Mouse (Mus musculus) embryonic facial prominence, embryonic 13.5 days (tissue): ENCODE data around the gene Tssc4. TPM values are rescaled to one million over a fixed set of nuclear protein-coding genes. Genes with fewer than 3 reads are reported as not detected.

Experiments
- ATAC-seq: fragments of 200-750 bp; cut with Nextera tagmentation; 2 replicates; pipeline ENCODE4 v1.8.0; 2017; ENCODE audit warnings: low read depth; ENCODE audit not compliant: insufficient number of reproducible peaks, insufficient read depth, low FRiP score, low TSS enrichment
- H3K27ac ChIP-seq: fragments of 300-500 bp; sonication (generic); 2 replicates; pipeline ENCODE4 v1.5.1; 2015; ENCODE audit warnings: moderate library complexity, mild to moderate bottlenecking, inconsistent platforms
- H3K27me3 ChIP-seq: fragments of 300-500 bp; sonication (generic); 2 replicates; pipeline ENCODE4 v1.6.1; 2015; ENCODE audit warnings: mild to moderate bottlenecking, inconsistent platforms
- H3K36me3 ChIP-seq: fragments of 300-500 bp; sonication (generic); 2 replicates; pipeline ENCODE4 v1.6.1; 2015; ENCODE audit warnings: mild to moderate bottlenecking, inconsistent platforms
- H3K4me1 ChIP-seq: fragments of 300-500 bp; sonication (generic); 2 replicates; pipeline ENCODE4 v1.6.1; 2015; ENCODE audit warnings: inconsistent platforms
- H3K4me2 ChIP-seq: fragments of 300-500 bp; sonication (generic); 2 replicates; pipeline ENCODE4 v1.6.1; 2015; ENCODE audit warnings: moderate library complexity, mild to moderate bottlenecking, inconsistent platforms
- H3K4me3 ChIP-seq: fragments of 300-500 bp; sonication (generic); 2 replicates; pipeline ENCODE4 v1.5.1; 2015; ENCODE audit warnings: mild to moderate bottlenecking, inconsistent platforms
- H3K9ac ChIP-seq: fragments of 300-500 bp; sonication (generic); 2 replicates; pipeline ENCODE4 v1.6.1; 2015; ENCODE audit warnings: mild to moderate bottlenecking, inconsistent platforms
- H3K9me3 ChIP-seq: fragments of 300-500 bp; sonication (generic); 2 replicates; pipeline ENCODE4 v1.6.1; 2016; ENCODE audit warnings: inconsistent platforms
- WGBS: fragments of 180-500 bp; shearing (Covaris S2); methylation state at CpG from one replicate; pipeline ENCODE4 v1.1.7; 2015; ENCODE audit warnings: mixed read lengths; 5-methylcytosine and 5-hydroxymethylcytosine counted together
- polyA plus RNA-seq: library from polyadenylated mRNA; unstranded; fragments of >200 nt; fragmentation: Nextera tagmentation; extraction: Ambion mirVana; gene quantifications from 2 replicates; pipeline ENCODE4 v1.2.1, GENCODE M21; 2015

Gene Tssc4
- 98.8 and 105 TPM in 2 replicates for polyA plus RNA-seq

DNA sequence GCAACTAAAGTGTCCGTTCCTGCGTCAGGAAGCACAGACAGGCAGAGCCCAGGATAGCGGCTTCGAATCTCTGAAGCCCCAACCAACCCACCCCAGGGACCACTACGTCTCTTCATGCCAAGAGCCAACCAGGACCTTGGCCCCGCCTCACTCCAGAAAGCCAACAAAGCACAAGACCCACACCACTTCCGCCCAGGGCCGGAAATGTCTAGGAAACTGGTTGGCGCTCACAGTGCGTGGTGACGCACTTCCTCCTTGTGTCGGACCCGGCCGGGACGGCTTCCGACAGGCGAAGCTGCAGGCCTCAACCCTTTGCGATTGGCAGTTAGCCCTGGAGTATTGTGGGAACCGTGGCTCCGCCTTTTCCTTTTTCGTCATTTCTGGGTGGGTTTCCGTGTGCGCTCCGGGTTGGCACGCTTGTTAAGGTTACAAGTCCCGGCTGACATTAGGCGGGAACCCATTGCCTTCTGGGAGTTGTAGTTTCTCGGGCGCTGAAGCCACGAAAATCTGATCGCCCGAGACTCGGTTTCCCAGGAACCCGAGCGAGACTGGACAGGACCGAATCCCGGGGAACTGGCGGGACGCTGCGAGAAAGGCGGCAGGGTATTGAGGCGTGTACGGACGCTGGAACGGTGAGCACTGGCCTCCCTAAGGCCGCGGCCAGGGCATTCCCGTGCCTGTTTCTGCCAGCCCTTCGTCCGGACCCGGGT, at the start of gene Tssc4:
TSS of gene Tssc4 (plus strand) at position 368 of the 710 bp plus-strand sequence.
- Histone ChIP-seq H3K4me1 (peaks cover 27% of the 10 kb centered on the region), H3K36me3 (peaks cover 45% of the 10 kb centered on the region), H3K27me3 (no peaks in the 10 kb centered on the region), H3K4me3 (peak within 1 kb of the TSS; percentile 87), H3K9me3 (no peaks in the 10 kb centered on the region), H3K4me2 (peak within 1 kb of the TSS; percentile 99), H3K27ac (peak within 1 kb of the TSS; percentile 97), H3K9ac (peak within 1 kb of the TSS; percentile 95)
- under 1% methylated on average over 51 of the region's 51 CpGs for WGBS
- peak; percentile 96 for ATAC-seq

DNA sequence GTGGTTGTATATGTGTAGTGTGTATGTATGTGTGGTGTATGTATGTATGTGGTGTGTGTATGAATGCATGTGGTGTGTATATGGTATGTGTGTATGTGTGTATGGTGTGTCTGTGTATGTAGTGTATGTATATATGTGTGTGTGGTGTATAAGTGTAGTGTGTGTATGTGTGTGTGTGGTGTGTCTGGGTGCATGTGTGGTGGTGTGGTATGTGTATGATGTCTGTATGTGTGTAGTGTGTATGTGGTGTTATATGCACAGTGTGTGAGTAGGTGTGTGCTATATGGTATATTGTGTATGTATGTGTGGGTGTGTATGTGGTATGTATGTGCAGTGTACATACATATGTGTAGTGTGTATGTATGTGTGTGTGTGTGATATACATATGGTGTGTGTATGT, 49.0 kb upstream of the Tssc4 start:
- H3K4me1 ChIP-seq = peaks cover 38% of the 10 kb centered on the region
- no peak overlapping the region for H3K9ac ChIP-seq
- peaks cover 2% of the 10 kb centered on the region; the same call in 1 of the 2 replicates for H3K36me3 ChIP-seq
- no peak overlapping the region for H3K4me3 ChIP-seq
- no peak for ATAC-seq
- no peaks in the 10 kb centered on the region for H3K27me3 ChIP-seq
- H3K4me2 ChIP-seq = no peak overlapping the region
- H3K9me3 ChIP-seq = no peaks in the 10 kb centered on the region
- 0 out of 2 replicates have a peak overlapping the region, but pooled peaks have one; percentile 11 for H3K27ac ChIP-seq

DNA sequence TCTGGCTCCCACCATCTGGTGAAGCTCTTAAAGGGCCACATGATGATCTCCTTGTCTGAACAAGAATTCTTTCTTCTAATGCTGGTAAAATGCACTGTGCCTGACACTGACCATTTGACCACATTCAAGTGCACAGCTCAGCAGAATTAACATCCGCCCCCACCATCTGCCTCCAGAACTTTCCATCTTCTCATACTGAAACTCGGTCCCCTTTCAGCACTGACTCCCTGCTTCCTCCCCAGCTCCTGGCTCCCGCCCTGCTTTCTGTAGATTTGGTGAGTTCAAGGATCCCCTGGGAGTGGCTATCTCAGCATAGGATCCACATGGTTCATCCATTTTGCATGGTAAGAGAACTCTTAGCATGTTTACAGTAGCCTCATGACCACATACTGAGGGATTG, 48.3 kb upstream of the Tssc4 start:
- H3K9ac ChIP-seq = 0 out of 2 replicates have a peak overlapping the region, but pooled peaks have one; percentile 36
- H3K4me3 ChIP-seq = no peak overlapping the region
- no peaks in the 10 kb centered on the region for H3K9me3 ChIP-seq
- H3K36me3 ChIP-seq = peaks cover 7% of the 10 kb centered on the region; the same call in 1 of the 2 replicates
- no peak for ATAC-seq
- no peaks in the 10 kb centered on the region for H3K27me3 ChIP-seq
- H3K27ac ChIP-seq = peak overlapping the region; percentile 11
- H3K4me2 ChIP-seq = no peak overlapping the region
- H3K4me1 ChIP-seq = peaks cover 32% of the 10 kb centered on the region
- WGBS = 82% methylated on average over 3 of the region's 3 CpGs

DNA sequence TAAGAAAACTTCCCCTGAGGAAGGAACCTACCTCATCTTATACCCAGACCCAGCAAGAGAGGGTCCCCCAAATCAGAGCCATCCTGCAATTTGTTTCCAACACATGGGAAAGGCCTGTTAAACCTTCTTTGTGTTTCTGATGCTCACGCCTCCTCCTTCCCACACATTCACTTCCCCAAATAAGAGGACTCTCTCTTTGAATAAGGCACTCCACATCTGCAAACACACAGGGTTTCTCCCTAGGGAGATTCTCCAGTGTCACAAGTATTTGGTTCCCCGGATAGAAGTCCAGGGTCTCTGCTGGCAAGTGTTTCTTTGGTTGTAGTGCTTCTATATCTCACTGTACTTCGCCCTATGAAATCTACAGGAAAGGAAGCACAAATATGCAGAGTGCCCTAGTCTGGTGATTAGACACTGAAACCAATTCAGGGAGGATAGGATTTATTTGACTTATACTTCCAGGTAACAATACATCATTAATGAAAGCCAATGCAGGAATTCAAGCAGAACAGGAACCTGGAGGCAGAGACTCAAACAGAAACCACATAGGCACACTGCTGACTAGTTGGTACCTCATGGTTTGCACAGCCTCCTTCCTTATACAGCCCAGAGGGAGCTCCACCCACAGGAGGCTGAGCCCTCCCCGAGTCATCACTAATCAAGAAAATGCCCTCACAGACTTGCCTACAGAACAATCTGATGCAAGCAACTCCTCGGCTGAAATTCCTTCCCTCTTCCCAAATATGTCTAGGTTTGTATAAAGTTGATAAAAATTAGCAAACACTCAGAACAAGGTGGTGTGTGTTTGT, 47.5 kb upstream of the Tssc4 start:
- H3K27ac ChIP-seq = 0 out of 2 replicates have a peak overlapping the region, but pooled peaks have one; percentile 11
- 50% methylated on average over 5 of the region's 5 CpGs for WGBS
- no peak for ATAC-seq

DNA sequence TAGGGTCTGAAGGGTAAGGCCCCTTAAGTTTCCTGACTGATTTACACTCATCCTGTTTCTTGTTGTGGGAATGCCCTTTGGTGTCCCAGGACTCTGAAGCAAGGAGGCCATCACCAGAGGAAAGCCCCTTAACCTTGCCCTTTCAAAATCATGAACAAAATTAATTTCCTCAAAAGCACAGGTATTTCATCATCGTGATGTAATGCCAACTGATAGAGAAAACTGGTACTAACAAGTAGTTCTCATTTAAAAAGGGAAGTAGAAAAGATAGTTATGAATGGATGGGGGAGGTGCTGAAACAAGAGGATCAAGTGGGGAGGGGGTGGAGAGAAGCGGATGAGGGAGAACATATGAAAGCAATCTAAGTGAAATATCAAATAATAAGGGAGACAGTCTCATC, 45.5 kb upstream of the Tssc4 start:
- no peaks in the 10 kb centered on the region for H3K27me3 ChIP-seq
- H3K36me3 ChIP-seq = peaks cover 7% of the 10 kb centered on the region; the same call in 1 of the 2 replicates
- no peak overlapping the region for H3K4me2 ChIP-seq
- H3K27ac ChIP-seq = no peak overlapping the region
- peaks cover 23% of the 10 kb centered on the region for H3K4me1 ChIP-seq
- no peaks in the 10 kb centered on the region for H3K9me3 ChIP-seq
- H3K9ac ChIP-seq = no peak overlapping the region
- no peak for ATAC-seq
- 87% methylated on average over 2 of the region's 2 CpGs for WGBS
- H3K4me3 ChIP-seq = no peak overlapping the region

More for the DNA sequence above, 47.5 kb upstream of the Tssc4 start:
- peaks cover 24% of the 10 kb centered on the region for H3K4me1 ChIP-seq
- no peak overlapping the region for H3K4me3 ChIP-seq
- peaks cover 7% of the 10 kb centered on the region; the same call in 1 of the 2 replicates for H3K36me3 ChIP-seq
- no peak overlapping the region for H3K4me2 ChIP-seq
- H3K9ac ChIP-seq = no peak overlapping the region
- no peaks in the 10 kb centered on the region for H3K27me3 ChIP-seq
- H3K9me3 ChIP-seq = no peaks in the 10 kb centered on the region

DNA sequence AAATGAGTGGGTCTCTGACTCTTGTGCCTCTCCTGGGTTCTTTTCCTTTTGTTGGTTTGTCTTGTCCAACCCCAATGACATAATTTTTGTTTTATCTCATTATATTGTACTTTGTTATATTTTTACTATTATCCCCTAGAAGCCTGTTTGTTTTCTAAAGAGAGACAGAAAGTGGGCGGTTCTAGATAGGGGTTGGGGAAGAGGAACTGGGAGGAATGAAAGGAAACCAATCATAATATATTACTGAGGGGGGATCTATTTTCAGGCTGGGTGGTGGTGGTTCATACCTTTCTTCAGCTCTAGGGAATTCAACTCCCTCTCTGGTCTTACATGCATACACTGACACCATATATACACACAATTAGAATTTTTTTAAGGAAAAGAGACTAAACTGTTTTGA, 44.8 kb upstream of the Tssc4 start:
- peaks cover 13% of the 10 kb centered on the region for H3K36me3 ChIP-seq
- H3K4me3 ChIP-seq = no peak overlapping the region
- no peak for ATAC-seq
- no peak overlapping the region for H3K27ac ChIP-seq
- whole genome bisulfite sequencing = 78% methylated on average over 1 of the region's 1 CpGs
- H3K27me3 ChIP-seq = no peaks in the 10 kb centered on the region
- H3K4me2 ChIP-seq = no peak overlapping the region
- no peak overlapping the region for H3K9ac ChIP-seq
- peaks cover 23% of the 10 kb centered on the region for H3K4me1 ChIP-seq
- no peaks in the 10 kb centered on the region for H3K9me3 ChIP-seq

DNA sequence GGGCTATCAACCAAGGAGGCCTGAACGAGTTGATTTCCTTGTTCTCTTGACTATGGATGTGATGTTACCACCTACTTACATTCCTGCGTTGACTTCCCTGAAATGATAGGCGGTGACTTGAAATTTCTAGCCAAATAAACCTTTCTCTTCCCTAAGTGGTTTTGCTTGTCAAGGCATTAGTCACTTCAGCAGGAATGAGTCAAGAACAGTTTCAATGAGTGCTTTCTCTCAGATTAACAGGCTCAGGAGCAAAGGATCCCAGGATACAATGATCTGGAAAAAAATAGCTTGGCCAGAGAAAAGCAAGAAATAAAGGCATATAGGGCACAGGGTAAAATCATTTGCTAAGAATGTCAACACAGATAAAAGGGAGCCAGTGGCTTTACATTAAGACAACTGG, 43.6 kb upstream of the Tssc4 start:
- peaks cover 21% of the 10 kb centered on the region for H3K4me1 ChIP-seq
- H3K9ac ChIP-seq = no peak overlapping the region
- no peak overlapping the region for H3K4me2 ChIP-seq
- peaks cover 18% of the 10 kb centered on the region for H3K36me3 ChIP-seq
- WGBS = 86% methylated on average over 3 of the region's 3 CpGs
- H3K27ac ChIP-seq = no peak overlapping the region
- no peaks in the 10 kb centered on the region for H3K9me3 ChIP-seq
- H3K27me3 ChIP-seq = no peaks in the 10 kb centered on the region
- no peak overlapping the region for H3K4me3 ChIP-seq
- ATAC-seq = no peak

DNA sequence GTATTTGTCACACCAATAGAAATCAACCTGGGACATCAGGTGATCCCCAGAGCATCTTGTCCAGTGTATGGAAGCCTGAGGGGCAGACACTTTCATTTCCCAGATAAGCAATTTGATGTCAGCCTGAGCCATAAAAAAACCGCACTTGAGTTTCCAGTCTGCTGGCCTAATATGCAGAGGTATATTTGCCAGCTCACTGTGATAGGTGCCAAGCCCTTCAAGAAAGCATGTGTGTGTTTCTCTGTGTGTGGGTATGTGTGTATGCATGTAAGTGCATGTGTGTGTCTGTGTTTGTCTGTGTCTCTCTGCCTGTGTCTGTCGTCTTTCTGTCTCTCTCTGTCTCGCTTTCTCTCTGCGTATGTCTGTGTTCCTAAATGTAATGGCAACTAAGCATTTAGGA, 41.9 kb upstream of the Tssc4 start:
- H3K9me3 ChIP-seq = no peaks in the 10 kb centered on the region
- ATAC-seq = no peak
- peaks cover 26% of the 10 kb centered on the region for H3K36me3 ChIP-seq
- H3K9ac ChIP-seq = no peak overlapping the region
- no peak overlapping the region for H3K27ac ChIP-seq
- H3K4me3 ChIP-seq = no peak overlapping the region
- H3K4me2 ChIP-seq = no peak overlapping the region
- 83% methylated on average over 4 of the region's 4 CpGs for WGBS
- no peaks in the 10 kb centered on the region for H3K27me3 ChIP-seq
- H3K4me1 ChIP-seq = peaks cover 6% of the 10 kb centered on the region; the same call in 1 of the 2 replicates

DNA sequence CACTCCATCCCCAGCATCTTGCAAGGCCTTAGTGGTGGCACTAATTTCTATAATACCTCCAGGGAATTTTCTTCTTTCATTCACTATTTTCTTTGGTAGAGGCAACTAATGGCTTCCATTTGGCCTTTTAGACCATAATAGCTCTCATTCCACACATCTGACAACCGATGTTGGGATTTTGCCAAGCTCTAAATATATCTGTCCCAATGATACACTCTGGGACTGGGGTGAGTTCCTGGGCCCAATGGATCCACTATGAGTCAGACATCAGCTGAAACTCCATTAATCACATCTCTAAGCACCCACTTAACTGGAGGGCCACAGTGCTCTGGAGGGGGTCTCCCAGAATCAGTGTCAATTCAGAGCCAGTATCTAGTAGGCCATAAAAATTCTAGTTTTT, 37.2 kb upstream of the Tssc4 start:
- no peak overlapping the region for H3K4me2 ChIP-seq
- H3K36me3 ChIP-seq = peaks cover 38% of the 10 kb centered on the region
- ATAC-seq = no peak
- WGBS = 55% methylated on average over 1 of the region's 1 CpGs
- H3K27me3 ChIP-seq = no peaks in the 10 kb centered on the region
- no peaks in the 10 kb centered on the region for H3K9me3 ChIP-seq
- H3K4me3 ChIP-seq = no peak overlapping the region
- no peak overlapping the region for H3K27ac ChIP-seq
- H3K9ac ChIP-seq = no peak overlapping the region
- peaks cover 6% of the 10 kb centered on the region; the same call in 1 of the 2 replicates for H3K4me1 ChIP-seq

DNA sequence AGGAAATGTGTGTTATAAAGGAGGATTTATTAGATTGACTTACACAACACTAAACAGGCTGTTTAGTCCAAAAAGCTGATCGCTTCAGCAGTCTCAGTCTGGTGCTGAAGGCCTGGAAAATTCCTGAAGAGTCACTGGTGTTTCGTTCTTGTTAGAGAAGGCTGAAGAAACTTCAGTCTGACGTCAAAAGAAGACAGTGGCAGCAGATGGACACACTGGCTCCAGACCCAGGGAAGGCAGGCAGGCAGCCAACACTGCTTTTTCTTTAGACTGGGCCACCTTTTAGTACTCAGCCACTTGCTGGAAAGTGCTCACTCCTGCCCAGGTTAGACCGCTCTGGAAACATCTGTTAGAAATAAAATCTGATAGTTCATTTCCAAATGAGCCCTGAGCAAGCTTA, 35.5 kb upstream of the Tssc4 start:
- Histone ChIP-seq H3K4me1 (no peaks in the 10 kb centered on the region), H3K27me3 (no peaks in the 10 kb centered on the region), H3K36me3 (peaks cover 42% of the 10 kb centered on the region), H3K9me3 (no peaks in the 10 kb centered on the region), H3K9ac (no peak overlapping the region), H3K4me3 (no peak overlapping the region), H3K27ac (no peak overlapping the region), H3K4me2 (no peak overlapping the region)
- WGBS = 87% methylated on average over 4 of the region's 4 CpGs
- ATAC-seq = no peak

DNA sequence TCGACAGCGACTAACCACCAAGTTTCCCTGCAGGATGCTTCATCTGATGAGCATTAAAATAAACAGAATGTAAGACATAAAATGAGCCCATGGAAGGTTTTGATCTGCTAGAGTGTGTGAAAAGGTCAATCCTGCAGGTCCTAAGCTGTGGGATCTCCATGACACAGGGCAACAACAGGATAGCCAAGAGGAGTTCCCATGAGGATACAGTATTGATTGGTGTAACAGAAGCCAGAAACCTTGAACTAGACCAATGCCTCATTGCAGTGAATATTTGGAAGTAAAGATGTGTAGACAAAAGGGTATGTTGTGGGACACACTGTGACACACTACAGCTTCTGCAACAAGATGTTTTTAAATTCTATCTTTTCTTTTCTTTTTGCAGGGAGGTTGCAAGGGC, 34.9 kb upstream of the Tssc4 start:
- no peak overlapping the region for H3K4me3 ChIP-seq
- no peak overlapping the region for H3K4me2 ChIP-seq
- no peaks in the 10 kb centered on the region for H3K27me3 ChIP-seq
- no peak overlapping the region for H3K9ac ChIP-seq
- no peaks in the 10 kb centered on the region for H3K9me3 ChIP-seq
- no peak overlapping the region for H3K27ac ChIP-seq
- no peak for ATAC-seq
- WGBS = 95% methylated on average over 2 of the region's 2 CpGs
- no peaks in the 10 kb centered on the region for H3K4me1 ChIP-seq
- H3K36me3 ChIP-seq = peaks cover 38% of the 10 kb centered on the region
